In genomic region chr1:39097499-39097898, GRCm38 (mm10) we compare ENCODE assay signal across 14 mouse cellular contexts.
DNase-seq lines count a peak whose midpoint lies in the region; ATAC-seq and TF ChIP-seq lines count a peak whose summit lies in the region.
"Had no signal": no experiment of that assay in that cellular context is flagged by ENCODE, and none has a peak within 500 bp of the region (broad histone marks: within the 10 kb centered on the region; RNA-seq: fewer than 3 reads in every experiment).

No protein-coding gene starts in this region.

- DNase-seq in thymus, adult 2 months = peak; percentile 33
- DNase-seq in thymus, postnatal 0 days (ENCODE audit: low spot score) = no peak
- DNase-seq in layer of hippocampus, adult 2 months (ENCODE audit: low spot score in 2 of 2) = peak; percentile 63 to 72
- DNase-seq in left cerebral cortex, postnatal 36 days (ENCODE audit: low spot score in 2 of 2) = peak; percentile 80 to 89
- DNase-seq in natural killer cell, adult 2 months (ENCODE audit: low spot score in 2 of 2) = no peak
- DNase-seq: adrenal gland, postnatal 36 days; cerebellum, adult 18-20 months; gastrocnemius, postnatal 14 days; kidney, postnatal 25 days; lung, postnatal 14 days had no signal

- H3K27ac ChIP-seq in thymus, adult 2 months (ENCODE audit: control insufficient read depth, insufficient read depth, low read length) = no peak overlapping the region
- peak overlapping the region; percentile 70 for H3K27ac ChIP-seq in layer of hippocampus, adult 2 months
- no peak overlapping the region for H3K27ac ChIP-seq in hindbrain, embryonic 16.5 days (ENCODE audit: low read depth, low read length)
- H3K27ac ChIP-seq in intestine, embryonic 16.5 days (ENCODE audit: low read length) = no peak overlapping the region
- H3K27ac ChIP-seq: hindbrain, embryonic 14.5 days; liver, embryonic 12.5 days had no signal

- no peaks in the 10 kb centered on the region for H3K9me3 ChIP-seq in hindbrain, embryonic 16.5 days (ENCODE audit: control insufficient read depth, low read length)
- H3K9me3 ChIP-seq in intestine, embryonic 16.5 days (ENCODE audit: control insufficient read depth, low read length) = no peaks in the 10 kb centered on the region
- H3K9me3 ChIP-seq: liver, embryonic 12.5 days had no signal

- no peak for TF ChIP-seq POLR2A in thymus, adult 2 months (IDR thresholded peaks at IDR 0.05; ENCODE audit: control insufficient read depth, extremely low read depth, insufficient read depth, low read length, poor library complexity)

- no peak for TF ChIP-seq CTCF in thymus, adult 2 months (IDR thresholded peaks at IDR 0.05; ENCODE audit: borderline replicate concordance, control insufficient read depth, extremely low read depth, insufficient read depth, low read length, poor library complexity)
- TF ChIP-seq CTCF in layer of hippocampus, adult 2 months (conservative IDR thresholded peaks at IDR 0.05) = no peak

- no peak for ATAC-seq in hindbrain, embryonic 16.5 days
- ATAC-seq in intestine, embryonic 16.5 days = no peak
- ATAC-seq: liver, embryonic 12.5 days had no signal

- H3K9ac ChIP-seq in hindbrain, embryonic 16.5 days (ENCODE audit: low read depth, low read length) = no peak overlapping the region
- no peak overlapping the region for H3K9ac ChIP-seq in intestine, embryonic 16.5 days (ENCODE audit: low read depth, low read length)
- H3K9ac ChIP-seq: hindbrain, embryonic 14.5 days; liver, embryonic 12.5 days had no signal

- no peak overlapping the region for H3K4me3 ChIP-seq in thymus, adult 2 months (ENCODE audit: control insufficient read depth, insufficient read depth, low read length)
- H3K4me3 ChIP-seq in layer of hippocampus, adult 2 months = no peak overlapping the region
- no peak overlapping the region for H3K4me3 ChIP-seq in hindbrain, embryonic 16.5 days (ENCODE audit: low read length)
- no peak overlapping the region for H3K4me3 ChIP-seq in intestine, embryonic 16.5 days (ENCODE audit: low read length)
- H3K4me3 ChIP-seq: liver, embryonic 12.5 days had no signal

- WGBS in thymus, adult 2 months = 78% methylated on average over 10 of the region's 10 CpGs
- WGBS in hindbrain, embryonic 16.5 days = 88% methylated on average over 10 of the region's 10 CpGs
- WGBS in intestine, embryonic 16.5 days = 90% methylated on average over 10 of the region's 10 CpGs

- no peaks in the 10 kb centered on the region for H3K36me3 ChIP-seq in thymus, adult 2 months (ENCODE audit: control insufficient read depth, insufficient read depth, low read length)
- no peaks in the 10 kb centered on the region for H3K36me3 ChIP-seq in hindbrain, embryonic 16.5 days (ENCODE audit: control insufficient read depth, insufficient read depth, low read length)
- no peaks in the 10 kb centered on the region for H3K36me3 ChIP-seq in intestine, embryonic 16.5 days (ENCODE audit: control insufficient read depth, insufficient read depth, low read length)
- H3K36me3 ChIP-seq: liver, embryonic 12.5 days had no signal

- peaks cover 16% of the 10 kb centered on the region for H3K4me1 ChIP-seq in thymus, adult 2 months (replicated peaks; ENCODE audit: control insufficient read depth, insufficient read depth, low read length)
- no peaks in the 10 kb centered on the region for H3K4me1 ChIP-seq in hindbrain, embryonic 16.5 days (ENCODE audit: control insufficient read depth, insufficient read depth, low read depth, low read length)
- H3K4me1 ChIP-seq in intestine, embryonic 16.5 days (ENCODE audit: control insufficient read depth, insufficient read depth, low read length) = no peaks in the 10 kb centered on the region
- H3K4me1 ChIP-seq: liver, embryonic 12.5 days had no signal

- H3K27me3 ChIP-seq in thymus, adult 2 months (ENCODE audit: control insufficient read depth, insufficient read depth, low read length) = no peaks in the 10 kb centered on the region; the same call in 1 of the 2 replicates
- no peaks in the 10 kb centered on the region for H3K27me3 ChIP-seq in hindbrain, embryonic 16.5 days (replicated peaks; ENCODE audit: control insufficient read depth, insufficient read depth, low read length)
- H3K27me3 ChIP-seq in intestine, embryonic 16.5 days (replicated peaks; ENCODE audit: control insufficient read depth, insufficient read depth, low read length) = no peaks in the 10 kb centered on the region
- H3K27me3 ChIP-seq: liver, embryonic 12.5 days had no signal

- intact Hi-C loops in left cerebral cortex, postnatal 36 days (cut with DNase I) = loop anchor here (5.0 kb wide), 2 partner anchors 35 to 95 kb away; partner anchors contain the start of gene Npas2

- no peak overlapping the region for H3K4me2 ChIP-seq in hindbrain, embryonic 16.5 days (ENCODE audit: low read length)
- no peak overlapping the region for H3K4me2 ChIP-seq in intestine, embryonic 16.5 days (ENCODE audit: low read depth, low read length)
- H3K4me2 ChIP-seq: hindbrain, embryonic 14.5 days; liver, embryonic 12.5 days had no signal

Comparison
In these comparisons a context has a peak if more than half of its experiments do, and no peak if none do; other contexts are left out.
1. DNase-seq: peak in thymus, adult 2 months (single experiment), layer of hippocampus, adult 2 months (2 of 2) and left cerebral cortex, postnatal 36 days (2 of 2); none in thymus, postnatal 0 days (single experiment) and natural killer cell, adult 2 months (0 of 2).